Mouse (Mus musculus): ENCODE data around the gene Ablim1. TPM values are rescaled to one million over a fixed set of nuclear protein-coding genes. Genes with fewer than 3 reads are reported as not detected.

The Ablim1 gene
- total and polyA plus RNA-seq, 2 experiments, result 16.6 to 23.7 TPM

DNA sequence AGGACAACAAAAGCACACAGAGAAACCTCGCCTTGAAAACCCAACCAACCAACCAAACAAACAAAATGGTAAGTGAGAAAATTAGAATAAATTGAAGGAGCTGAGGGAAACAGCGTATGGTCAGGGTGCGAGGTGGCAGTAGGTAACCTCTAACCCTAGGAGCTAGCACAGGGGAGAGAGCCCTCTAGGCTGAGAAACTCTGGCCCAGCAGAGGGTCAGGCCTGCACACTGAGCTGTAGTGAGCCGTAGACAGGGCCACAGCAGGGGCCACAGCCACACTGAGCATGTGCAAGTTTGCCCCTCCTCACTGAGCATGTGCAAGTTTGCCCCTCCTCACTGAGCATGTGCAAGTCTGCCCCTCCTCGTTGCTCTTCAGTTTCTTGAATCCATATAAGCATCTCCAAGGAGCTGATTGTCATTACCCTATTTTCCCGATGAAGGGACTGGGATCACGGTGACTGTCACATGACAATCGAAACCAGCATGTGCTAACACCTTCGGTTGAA lies 247.6 kb downstream of the Ablim1 start:
- Histone ChIP-seq H3K27me3 (ENCODE audit: control insufficient read depth, insufficient read depth, low read length) (no peaks in the 10 kb centered on the region), H3K4me3 (ENCODE audit: insufficient read depth, low read depth, low read length) (no peak overlapping the region), H3K36me3 (ENCODE audit: control insufficient read depth, insufficient read depth, low read length) (peaks cover 4% of the 10 kb centered on the region; the same call in 1 of the 2 replicates), H3K9ac (ENCODE audit: low read depth, low read length) (no peak overlapping the region), H3K4me1 (ENCODE audit: control insufficient read depth, insufficient read depth, low read length) (no peaks in the 10 kb centered on the region), H3K27ac (replicated peaks; ENCODE audit: insufficient read depth, low read depth, low read length) (no peak overlapping the region), H3K79me2 (ENCODE audit: control insufficient read depth, insufficient read depth, low read length) (no peaks in the 10 kb centered on the region)
- TF ChIP-seq POLR2A (IDR thresholded peaks at IDR 0.05; ENCODE audit: extremely low read depth, insufficient read depth, low read length), result no peak
- TF ChIP-seq CTCF (IDR thresholded peaks at IDR 0.05; ENCODE audit: low read depth, low read length), result no peak
- WGBS, result 90% methylated on average over 9 of the region's 9 CpGs
- no peak for DNase-seq (ENCODE audit: extremely low read depth, low read depth, low spot score)

DNA sequence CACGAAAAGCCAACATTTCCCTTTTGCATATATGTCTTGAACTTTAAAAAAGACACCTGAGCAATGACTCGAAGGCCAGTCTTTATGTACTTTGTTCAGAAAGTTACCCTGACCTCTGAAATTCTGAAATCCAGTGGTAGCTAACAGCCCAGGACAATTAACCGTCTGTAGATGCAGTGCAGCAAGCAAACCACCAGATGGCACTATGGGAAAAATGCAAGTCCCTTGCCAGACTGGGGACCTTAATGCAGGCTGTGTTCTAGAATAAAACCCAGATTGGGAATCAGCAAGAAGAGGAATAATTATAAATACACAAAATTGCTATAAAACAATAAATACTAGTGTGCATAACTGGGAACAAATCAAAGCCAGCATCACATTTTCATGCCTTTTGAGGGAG lies 248.4 kb downstream of the Ablim1 start:
- H3K27me3 ChIP-seq (ENCODE audit: control insufficient read depth, insufficient read depth, low read length), result no peaks in the 10 kb centered on the region
- no peaks in the 10 kb centered on the region for H3K79me2 ChIP-seq (ENCODE audit: control insufficient read depth, insufficient read depth, low read length)
- no peak overlapping the region for H3K4me3 ChIP-seq (ENCODE audit: insufficient read depth, low read depth, low read length)
- TF ChIP-seq POLR2A (IDR thresholded peaks at IDR 0.05; ENCODE audit: extremely low read depth, insufficient read depth, low read length) (no peak), CTCF (IDR thresholded peaks at IDR 0.05; ENCODE audit: low read depth, low read length) (peak; percentile 66)
- no peak overlapping the region for H3K27ac ChIP-seq (replicated peaks; ENCODE audit: insufficient read depth, low read depth, low read length)
- peaks cover 4% of the 10 kb centered on the region; the same call in 1 of the 2 replicates for H3K36me3 ChIP-seq (ENCODE audit: control insufficient read depth, insufficient read depth, low read length)
- no peak overlapping the region for H3K9ac ChIP-seq (ENCODE audit: low read depth, low read length)
- peak; percentile 37 for DNase-seq (ENCODE audit: extremely low read depth, low read depth, low spot score)
- WGBS, result 30% methylated on average over 3 of the region's 3 CpGs
- H3K4me1 ChIP-seq (ENCODE audit: control insufficient read depth, insufficient read depth, low read length), result no peaks in the 10 kb centered on the region

DNA sequence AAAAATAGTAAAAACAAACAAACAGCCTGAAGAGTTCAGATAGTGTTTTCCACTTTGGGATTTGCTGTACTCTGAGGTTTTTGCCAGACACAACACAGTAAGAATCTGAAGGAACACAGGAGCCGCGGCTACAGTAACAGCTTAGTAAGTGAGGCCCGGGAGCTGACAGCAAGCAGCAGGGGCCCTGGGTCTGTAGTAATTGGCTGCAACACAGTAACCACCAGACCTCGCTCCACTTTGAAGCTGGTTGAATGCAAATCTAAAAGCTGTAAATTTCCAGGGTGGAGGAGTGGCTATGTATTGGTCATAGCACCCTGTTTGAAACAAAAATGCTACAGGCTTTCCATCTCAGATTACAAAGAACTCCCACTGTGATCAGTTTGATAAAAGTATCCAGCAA lies 252.0 kb downstream of the Ablim1 start:
- Histone ChIP-seq H3K27me3 (ENCODE audit: control insufficient read depth, insufficient read depth, low read length) (no peaks in the 10 kb centered on the region), H3K79me2 (ENCODE audit: control insufficient read depth, insufficient read depth, low read length) (no peaks in the 10 kb centered on the region), H3K9ac (ENCODE audit: low read depth, low read length) (no peak overlapping the region), H3K27ac (replicated peaks; ENCODE audit: insufficient read depth, low read depth, low read length) (no peak overlapping the region), H3K4me1 (ENCODE audit: control insufficient read depth, insufficient read depth, low read length) (no peaks in the 10 kb centered on the region), H3K36me3 (ENCODE audit: control insufficient read depth, insufficient read depth, low read length) (peaks cover 22% of the 10 kb centered on the region), H3K4me3 (ENCODE audit: insufficient read depth, low read depth, low read length) (no peak overlapping the region)
- 96% methylated on average over 4 of the region's 4 CpGs for WGBS
- DNase-seq (ENCODE audit: extremely low read depth, low read depth, low spot score), result no peak
- TF ChIP-seq CTCF (IDR thresholded peaks at IDR 0.05; ENCODE audit: low read depth, low read length), result no peak
- no peak for TF ChIP-seq POLR2A (IDR thresholded peaks at IDR 0.05; ENCODE audit: extremely low read depth, insufficient read depth, low read length)

DNA sequence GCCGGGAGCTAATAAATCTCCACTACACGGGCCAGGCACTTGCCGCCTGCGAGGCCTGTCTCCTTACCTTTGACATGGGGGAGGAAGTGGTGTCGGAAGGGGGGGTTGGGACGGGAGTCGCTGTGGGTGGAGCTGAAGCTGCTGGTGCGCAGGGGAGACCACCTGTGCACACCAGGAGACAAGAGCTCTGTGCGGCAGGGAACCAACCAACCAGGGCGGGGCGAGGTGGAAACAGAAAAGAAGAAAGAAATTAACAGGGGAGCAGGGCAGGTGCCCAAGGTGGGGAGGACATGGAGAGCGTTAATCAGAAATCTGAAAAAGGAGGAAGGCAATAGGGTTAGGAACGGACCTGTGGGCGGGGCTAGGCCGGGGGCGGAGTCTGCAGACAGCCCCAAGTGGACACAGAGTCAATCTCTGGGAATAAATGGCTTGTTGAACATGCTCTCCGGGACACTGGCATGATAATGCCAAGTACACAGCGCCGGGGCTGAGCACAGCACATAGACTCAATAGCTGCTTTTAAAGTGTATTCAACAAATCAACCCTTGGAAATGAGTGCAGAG lies 255.6 kb downstream of the Ablim1 start:
- 84% methylated on average over 19 of the region's 19 CpGs for WGBS
- no peak overlapping the region for H3K27ac ChIP-seq (replicated peaks; ENCODE audit: insufficient read depth, low read depth, low read length)
- H3K27me3 ChIP-seq (ENCODE audit: control insufficient read depth, insufficient read depth, low read length), result no peaks in the 10 kb centered on the region
- peaks cover 25% of the 10 kb centered on the region for H3K36me3 ChIP-seq (ENCODE audit: control insufficient read depth, insufficient read depth, low read length)
- H3K9ac ChIP-seq (ENCODE audit: low read depth, low read length), result no peak overlapping the region
- no peaks in the 10 kb centered on the region for H3K79me2 ChIP-seq (ENCODE audit: control insufficient read depth, insufficient read depth, low read length)
- no peak for DNase-seq (ENCODE audit: extremely low read depth, low read depth, low spot score)
- TF ChIP-seq CTCF (IDR thresholded peaks at IDR 0.05; ENCODE audit: low read depth, low read length) (no peak), POLR2A (IDR thresholded peaks at IDR 0.05; ENCODE audit: extremely low read depth, insufficient read depth, low read length) (no peak)
- no peak overlapping the region for H3K4me3 ChIP-seq (ENCODE audit: insufficient read depth, low read depth, low read length)
- H3K4me1 ChIP-seq (ENCODE audit: control insufficient read depth, insufficient read depth, low read length), result no peaks in the 10 kb centered on the region

DNA sequence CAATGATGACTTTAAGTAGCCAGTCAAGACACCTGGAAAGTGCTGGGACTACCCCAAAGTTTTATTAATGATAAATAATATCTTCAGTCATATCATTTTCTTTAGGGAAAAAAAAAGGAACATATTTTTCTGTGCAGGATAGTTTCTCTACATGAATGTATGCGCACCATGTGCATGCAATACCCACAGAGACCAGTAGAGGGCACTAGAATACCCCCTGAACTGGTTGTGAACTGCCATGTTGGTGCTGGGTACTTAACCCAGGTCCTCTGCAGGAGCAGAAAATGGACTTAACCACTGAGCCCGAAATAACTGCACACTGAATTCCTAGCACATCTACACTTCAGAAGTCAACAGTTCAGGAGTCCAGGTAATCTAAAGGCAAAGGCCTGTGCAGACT lies 257.2 kb downstream of the Ablim1 start:
- 99% methylated on average over 2 of the region's 2 CpGs for WGBS

More for the DNA sequence above, 257.2 kb downstream of the Ablim1 start:
- no peak overlapping the region for H3K4me3 ChIP-seq (ENCODE audit: insufficient read depth, low read depth, low read length)
- H3K27me3 ChIP-seq (ENCODE audit: control insufficient read depth, insufficient read depth, low read length), result no peaks in the 10 kb centered on the region
- H3K79me2 ChIP-seq (ENCODE audit: control insufficient read depth, insufficient read depth, low read length), result no peaks in the 10 kb centered on the region
- TF ChIP-seq CTCF (IDR thresholded peaks at IDR 0.05; ENCODE audit: low read depth, low read length) (peak; percentile 30; the same call in 1 of the 2 replicates), POLR2A (IDR thresholded peaks at IDR 0.05; ENCODE audit: extremely low read depth, insufficient read depth, low read length) (no peak)
- no peak overlapping the region for H3K27ac ChIP-seq (replicated peaks; ENCODE audit: insufficient read depth, low read depth, low read length)
- no peaks in the 10 kb centered on the region for H3K4me1 ChIP-seq (ENCODE audit: control insufficient read depth, insufficient read depth, low read length)
- peaks cover 20% of the 10 kb centered on the region for H3K36me3 ChIP-seq (ENCODE audit: control insufficient read depth, insufficient read depth, low read length)
- DNase-seq (ENCODE audit: extremely low read depth, low read depth, low spot score), result no peak
- H3K9ac ChIP-seq (ENCODE audit: low read depth, low read length), result no peak overlapping the region

All from liver, adult 2 months (tissue).